Mouse (Mus musculus): Measurements from ENCODE around the gene Mob4. TPM values are rescaled to one million over a fixed set of nuclear protein-coding genes. Genes with fewer than 3 reads are reported as not detected.

Gene Mob4
- total RNA-seq, 2 experiments from 2014 or later = 67.1 to 69.7 TPM

Other genes with a start within 250 kb of the Mob4 start
- 10 to 100 TPM; 35.2 to 37.8 TPM for gene Ankrd44, start 204.8 kb upstream of the Mob4 start, total RNA-seq (2021)
- gene Sf3b1, start 103.8 kb upstream of the Mob4 start, total RNA-seq (2021) = 100 to 1,000 TPM; 157 to 174 TPM
- gene Coq10b, start 78.5 kb upstream of the Mob4 start, total RNA-seq (2021) = 10 to 100 TPM; 24.4 to 25.6 TPM
- 10 to 100 TPM; 92.6 to 97.8 TPM for gene Hspe1, start 43.1 kb upstream of the Mob4 start, total RNA-seq (2021)
- 100 to 1,000 TPM; 190 to 198 TPM for gene Hspd1, start 43.0 kb upstream of the Mob4 start, total RNA-seq (2021)
- 10 to 100 TPM; 14.3 to 17.6 TPM for gene Rftn2, start 95.6 kb downstream of the Mob4 start, total RNA-seq (2021)
- 10 to 100 TPM; 12.6 to 13.6 TPM for gene Mars2, start 105.9 kb downstream of the Mob4 start, total RNA-seq (2021)
- gene Boll, start 232.2 kb downstream of the Mob4 start, total RNA-seq (2021) = not detected